Mouse (Mus musculus): ENCODE data around the gene Usp28.
"Not testable (repeated sequence)": the region's sequence is repeated elsewhere in the genome, so short reads cannot be mapped to it uniquely, and the experiment has no call there.

The Usp28 gene

DNA sequence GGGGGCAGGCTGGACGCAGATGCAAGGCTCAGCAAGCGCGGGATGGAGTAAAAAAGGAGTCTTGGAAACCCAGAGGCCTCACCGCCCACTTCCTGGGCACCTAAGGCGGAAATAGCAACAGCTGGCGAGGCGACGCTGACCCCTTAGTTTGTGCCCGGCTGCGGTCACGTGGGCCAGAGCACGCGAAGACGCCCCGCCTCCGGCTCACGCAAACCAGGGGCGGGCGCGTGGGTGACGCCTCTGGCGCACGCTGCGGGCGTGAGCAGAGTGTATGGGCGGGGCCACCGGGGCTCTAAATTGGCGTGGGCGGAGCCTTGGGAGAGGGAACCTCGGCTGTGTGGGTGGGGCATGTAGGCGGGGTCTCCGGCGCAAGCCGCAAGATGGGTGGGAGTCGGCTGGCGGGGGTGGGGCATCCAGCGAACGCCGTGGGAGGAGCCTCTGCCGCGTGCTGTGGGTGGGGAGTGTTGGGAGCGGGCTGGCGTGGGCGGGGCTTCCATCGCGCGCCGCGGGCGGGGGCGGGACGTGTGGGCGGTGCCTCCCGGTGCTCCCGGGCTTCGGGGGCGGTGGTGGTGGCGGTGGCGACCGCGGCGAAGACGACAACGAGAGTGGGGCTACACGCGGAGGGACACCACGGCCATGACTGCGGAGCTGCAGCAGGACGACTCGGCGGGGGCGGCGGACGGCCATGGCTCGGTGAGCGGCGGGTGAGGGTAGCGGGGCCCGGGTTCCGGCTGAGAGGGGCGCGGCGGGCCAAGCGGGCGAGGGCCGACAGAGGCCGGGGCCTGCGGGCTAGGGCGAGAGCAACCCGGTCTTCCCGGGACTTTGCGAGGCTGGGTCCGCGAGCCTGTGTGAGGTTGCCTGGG lies at the start of gene Usp28:
TSS of gene Usp28 (plus strand) at position 531 of the 863 bp plus-strand sequence.
- DNase-seq = peak; percentile 100

DNA sequence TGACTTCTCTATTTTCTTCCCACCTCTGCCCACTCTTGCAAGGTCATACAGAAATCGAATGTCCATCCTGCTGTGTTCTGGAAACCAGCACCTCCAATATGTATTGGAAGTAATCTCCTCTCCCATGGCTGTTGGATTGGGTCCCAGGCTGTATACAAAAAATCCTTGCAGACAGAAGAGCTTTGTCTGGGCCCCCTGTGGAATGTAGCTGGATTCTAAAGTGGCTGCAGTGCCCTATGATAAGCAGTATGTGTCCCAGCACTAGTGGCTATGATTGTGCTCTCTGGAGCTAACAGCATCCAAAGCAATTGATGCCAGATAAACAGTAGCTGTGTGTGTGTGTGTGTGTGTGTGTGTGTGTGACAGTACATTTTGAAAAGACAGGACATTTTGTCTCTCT lies 42.8 kb upstream of the Usp28 start:
- no peak for DNase-seq

DNA sequence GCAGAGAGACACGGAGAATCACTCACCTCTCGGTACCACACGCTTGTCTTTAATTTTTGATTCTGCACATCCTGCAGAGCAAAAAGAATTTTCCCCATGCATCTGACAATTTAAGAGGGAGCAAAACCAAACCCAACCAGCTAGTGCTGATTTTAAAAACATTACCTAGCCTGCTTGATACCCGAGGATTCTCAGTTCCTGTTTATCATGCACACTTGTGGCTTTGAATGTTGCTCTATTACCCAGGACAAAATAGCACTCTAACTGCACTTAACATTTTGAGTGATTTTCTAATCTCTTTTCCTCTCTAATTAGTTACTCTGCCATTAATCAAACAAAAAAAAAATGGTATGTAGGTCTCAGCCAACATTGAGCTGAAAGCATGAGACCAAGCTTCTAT lies 37.6 kb upstream of the Usp28 start:
- DNase-seq = no peak

DNA sequence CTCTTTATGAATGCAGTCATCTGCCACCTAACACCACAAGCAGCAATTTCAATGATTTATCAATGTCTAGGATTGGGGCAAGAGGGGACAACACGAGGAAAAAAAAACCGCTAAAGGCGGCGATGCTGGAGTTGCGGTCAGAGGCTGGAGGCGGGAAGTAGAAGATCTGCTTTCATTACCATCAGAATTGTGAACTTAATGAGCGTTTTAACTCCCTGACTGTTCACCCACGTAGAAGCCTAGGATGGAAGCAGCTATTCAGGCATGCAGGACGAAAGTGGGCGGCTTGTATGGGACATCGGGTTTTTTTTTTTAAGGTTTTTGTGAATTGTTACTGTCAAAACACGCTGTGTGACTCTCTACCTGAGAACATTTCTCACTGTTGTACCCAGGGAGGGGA lies 23.9 kb upstream of the Usp28 start:
- no peak for DNase-seq

DNA sequence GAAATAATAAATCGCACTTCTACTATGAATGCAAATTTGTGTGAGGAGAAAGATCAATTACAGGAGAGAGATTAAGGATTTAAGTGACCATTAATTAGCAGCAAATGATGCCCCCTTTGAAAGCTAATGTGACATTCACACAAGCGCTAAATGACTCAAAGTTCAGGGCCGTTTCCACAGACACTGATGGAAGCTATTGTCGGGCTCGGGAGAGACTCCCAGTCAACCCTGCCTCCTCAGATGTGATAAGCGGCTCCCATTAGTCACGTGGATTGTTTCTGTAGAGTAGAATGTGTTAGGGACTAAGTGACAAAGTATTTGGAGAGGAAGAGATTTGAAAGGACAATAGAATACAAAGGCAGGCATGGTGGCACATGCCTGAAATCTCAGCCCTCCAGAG lies 23.0 kb upstream of the Usp28 start:
- no peak for DNase-seq

DNA sequence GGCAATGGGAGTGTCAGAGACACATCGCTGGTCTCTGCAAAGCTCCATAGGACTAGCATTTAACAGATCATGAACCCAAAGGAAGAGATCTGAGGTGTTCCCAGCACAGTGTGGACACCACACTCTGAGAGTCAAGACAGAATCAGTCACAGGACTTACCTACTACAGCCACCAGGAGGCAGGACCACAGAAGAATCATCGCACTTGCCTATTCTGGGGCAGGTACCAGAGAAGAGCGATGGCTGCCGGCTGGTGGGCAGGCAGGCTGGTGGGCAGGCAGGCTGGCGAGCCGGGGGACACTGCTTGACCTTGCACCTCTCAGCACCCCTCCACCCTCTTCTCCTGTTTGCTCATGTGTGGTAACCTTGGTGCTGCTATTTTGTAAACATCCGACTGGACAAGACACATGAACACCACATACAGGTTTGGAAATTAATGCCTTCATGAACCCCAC lies 20.6 kb upstream of the Usp28 start, which contains the start of gene Htr3b:
TSS of gene Htr3b (minus strand) at position 404 of the 454 bp plus-strand sequence.
- DNase-seq = peak; percentile 13 to 16

DNA sequence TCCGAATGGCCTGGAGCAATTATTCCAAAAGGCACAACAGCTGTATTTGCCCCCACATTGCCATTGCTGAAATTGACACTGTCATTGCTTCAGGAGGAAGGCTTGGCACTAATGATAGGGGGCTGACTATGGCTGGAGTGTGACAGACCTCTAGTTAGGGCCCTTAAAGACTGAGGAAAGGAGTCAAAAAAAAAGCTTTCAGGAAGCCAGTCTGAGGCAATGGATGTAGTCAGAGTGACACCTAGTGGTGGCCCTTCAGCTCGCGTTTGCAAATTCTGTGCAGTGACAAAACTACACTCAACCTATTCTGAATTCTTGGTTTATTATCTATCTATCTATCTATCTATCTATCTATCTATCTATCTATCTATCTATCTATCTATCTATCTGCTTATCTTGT lies 12.7 kb upstream of the Usp28 start:
- DNase-seq = peak; percentile 68 to 73

DNA sequence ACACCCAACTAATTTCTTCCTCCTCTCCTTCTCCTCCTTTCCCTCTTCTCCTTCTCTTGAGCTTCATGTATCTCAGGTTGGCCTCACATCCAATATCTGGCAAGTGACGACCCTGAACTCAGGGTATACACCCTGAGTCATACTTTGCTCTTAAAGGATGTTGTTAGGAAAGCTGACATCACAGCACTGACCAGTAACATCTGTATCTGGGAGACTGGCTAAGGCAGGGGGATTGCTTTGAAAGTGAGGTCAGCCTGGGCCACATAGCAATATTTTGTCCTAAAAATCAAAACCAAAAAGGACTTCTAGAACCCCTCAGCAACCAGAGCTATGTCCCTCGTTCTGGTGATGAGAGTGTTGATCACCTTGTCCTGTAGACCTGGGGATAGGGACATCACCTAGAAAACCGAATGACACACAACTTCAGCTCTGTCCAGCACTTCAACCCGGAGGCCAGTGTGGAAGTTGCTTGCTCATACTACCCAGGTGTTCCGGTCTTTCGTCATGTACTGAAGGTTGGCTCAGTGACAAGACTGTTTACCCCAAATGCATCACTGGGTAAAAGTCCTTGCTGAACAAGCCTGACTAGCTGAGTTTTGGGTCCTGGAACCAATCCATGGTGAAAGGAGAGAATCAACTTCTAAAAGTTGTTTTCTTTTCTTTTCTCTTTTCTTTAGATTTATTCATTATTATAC lies 8.4 kb upstream of the Usp28 start:
- no peak for DNase-seq

DNA sequence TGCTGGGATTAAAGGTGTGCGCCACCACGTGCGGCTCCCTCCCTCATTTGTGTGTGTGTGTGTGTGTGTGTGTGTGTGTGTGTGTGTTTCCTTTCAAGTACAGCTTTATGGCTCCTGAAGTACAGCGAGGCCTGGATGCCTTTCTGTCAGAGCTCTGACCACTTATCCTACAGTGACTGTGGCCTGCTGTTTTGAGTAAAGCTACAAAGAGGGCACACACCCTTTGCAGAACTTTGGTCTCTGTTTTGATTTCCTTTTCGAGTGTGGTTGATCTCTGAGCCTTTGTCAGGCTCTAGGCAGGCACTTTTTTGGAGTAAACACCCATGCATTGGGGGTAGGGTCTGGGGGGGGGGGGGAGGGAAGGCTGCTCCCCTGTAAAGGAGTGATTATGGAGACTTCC lies 4.8 kb upstream of the Usp28 start:
- no peak for DNase-seq

DNA sequence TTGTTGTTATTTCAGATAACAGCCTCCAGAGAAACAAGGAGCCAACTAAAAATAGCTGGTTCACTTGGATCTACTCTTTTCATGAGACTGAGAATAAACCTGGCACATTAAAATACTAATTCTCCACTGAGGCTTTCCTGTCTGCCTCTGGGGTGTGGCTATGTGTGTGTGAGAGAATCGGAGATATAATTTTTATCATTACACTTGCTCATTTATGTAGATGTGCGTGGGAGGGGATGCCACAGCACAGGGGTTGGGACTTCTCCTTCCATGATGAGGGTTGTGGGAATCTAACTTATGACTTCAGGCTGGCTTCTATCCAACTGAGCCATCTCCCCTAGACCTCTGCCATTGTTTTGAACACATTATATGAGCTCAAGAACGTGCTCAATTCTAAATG lies 4.4 kb upstream of the Usp28 start:
- DNase-seq = no peak

DNA sequence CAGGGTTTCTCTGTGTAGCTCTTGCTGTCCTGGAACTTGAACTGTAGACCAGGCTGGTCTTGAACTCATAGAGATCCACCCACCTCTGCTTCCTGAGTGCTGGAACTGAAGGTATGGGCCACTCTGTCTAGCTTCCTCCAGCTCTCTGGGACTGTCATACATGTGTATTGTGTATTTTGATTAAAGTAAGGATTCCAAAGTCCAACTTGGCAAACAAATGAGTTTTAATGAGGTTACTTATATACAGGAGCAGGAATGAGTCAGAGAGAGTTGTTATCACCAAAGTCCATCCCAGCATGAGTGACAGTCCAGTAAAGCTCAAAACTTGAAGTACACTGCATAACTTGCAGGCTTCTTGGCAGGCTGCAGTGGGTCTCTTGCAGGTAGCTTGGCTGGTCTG lies 3.3 kb upstream of the Usp28 start:
- DNase-seq = no peak

DNA sequence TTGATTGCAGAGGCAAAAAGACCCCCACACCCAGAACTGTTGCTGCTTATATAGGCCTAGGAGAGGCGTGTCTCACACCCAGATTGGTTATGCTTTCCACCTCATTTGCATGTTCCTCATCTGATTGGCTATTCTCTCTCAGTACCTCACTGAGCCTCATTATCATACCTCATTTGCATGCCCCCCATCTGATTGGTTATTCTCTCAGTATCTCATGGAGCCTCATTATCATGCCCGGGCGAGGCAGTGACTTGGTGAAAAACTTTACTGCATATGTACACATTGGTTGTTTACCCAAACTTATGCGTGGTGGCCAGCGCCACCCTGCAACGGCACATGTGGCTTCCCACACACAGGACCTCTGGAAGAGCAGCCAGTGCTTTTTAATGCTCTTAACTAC lies 1.4 kb upstream of the Usp28 start:
- not testable (repeated sequence) for DNase-seq

DNA sequence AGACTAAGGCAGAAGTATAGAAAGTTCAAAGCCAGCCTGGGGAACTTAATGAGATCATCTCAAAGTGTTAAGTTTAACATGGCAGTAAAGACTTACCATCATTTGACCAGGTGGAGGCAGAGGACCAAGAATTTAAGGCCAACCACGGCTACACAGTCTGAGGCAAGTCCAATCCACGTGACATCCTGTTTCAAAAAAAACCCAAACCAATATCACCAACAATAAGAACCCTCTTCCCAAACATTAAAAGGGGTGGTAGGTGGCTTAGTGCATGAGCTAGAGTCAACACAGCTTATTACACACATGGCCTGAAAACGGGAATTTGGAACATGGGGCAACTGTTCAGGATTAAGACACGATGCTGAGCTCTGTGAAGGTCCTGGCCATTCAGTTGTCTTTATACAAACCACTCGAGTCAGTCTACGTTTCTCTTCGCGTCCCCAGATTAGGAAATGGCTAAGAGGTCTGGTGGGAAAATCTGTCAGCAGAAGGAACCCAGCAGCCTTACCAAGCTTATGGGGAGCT lies 793 bp upstream of the Usp28 start:
- DNase-seq = no peak

DNA sequence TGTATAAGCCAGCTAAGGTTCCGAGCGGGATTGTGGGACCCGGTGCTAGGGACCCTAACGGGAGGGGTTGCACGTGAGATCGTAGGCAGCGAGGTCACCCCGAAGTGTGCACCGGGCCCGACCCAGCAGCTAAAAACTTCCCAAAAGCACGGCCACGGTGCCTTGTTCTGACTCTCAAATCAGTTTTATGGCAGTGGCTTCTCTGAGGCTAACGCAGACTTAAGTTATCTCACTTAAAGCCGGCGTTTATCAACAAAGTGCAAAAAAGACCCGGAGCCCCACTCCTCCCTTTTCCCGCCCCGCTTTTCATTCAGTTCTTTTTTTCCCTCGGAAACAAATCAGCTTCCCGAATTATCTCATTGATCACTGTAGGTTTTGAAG lies 523 bp downstream of the Usp28 start:
- DNase-seq = no peak

DNA sequence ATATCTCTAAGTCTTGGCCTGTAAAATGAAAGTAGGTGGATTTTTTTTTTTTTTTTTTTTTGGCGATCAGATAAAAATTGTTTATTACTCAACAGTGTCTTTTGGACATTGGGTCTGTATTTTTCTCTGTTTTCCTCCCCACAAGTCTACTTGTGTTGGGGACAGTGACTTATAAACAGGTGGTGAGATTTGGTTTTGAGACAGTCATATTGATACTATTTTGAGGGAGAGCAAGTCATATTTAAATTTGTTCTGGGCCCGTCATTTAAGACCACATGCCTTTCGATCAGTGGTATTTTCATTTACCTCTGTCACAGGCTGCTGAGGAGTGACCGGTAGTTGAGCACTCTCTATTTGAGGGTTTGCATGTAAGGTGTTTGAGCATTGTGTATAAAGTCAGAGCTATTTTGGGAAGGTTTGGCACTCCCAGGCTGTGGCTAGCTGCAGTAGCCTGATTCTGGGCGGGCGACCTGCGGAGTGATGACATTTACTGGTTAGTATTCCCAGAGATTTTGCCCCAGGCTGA lies 1.5 kb downstream of the Usp28 start:
- DNase-seq = no peak

DNA sequence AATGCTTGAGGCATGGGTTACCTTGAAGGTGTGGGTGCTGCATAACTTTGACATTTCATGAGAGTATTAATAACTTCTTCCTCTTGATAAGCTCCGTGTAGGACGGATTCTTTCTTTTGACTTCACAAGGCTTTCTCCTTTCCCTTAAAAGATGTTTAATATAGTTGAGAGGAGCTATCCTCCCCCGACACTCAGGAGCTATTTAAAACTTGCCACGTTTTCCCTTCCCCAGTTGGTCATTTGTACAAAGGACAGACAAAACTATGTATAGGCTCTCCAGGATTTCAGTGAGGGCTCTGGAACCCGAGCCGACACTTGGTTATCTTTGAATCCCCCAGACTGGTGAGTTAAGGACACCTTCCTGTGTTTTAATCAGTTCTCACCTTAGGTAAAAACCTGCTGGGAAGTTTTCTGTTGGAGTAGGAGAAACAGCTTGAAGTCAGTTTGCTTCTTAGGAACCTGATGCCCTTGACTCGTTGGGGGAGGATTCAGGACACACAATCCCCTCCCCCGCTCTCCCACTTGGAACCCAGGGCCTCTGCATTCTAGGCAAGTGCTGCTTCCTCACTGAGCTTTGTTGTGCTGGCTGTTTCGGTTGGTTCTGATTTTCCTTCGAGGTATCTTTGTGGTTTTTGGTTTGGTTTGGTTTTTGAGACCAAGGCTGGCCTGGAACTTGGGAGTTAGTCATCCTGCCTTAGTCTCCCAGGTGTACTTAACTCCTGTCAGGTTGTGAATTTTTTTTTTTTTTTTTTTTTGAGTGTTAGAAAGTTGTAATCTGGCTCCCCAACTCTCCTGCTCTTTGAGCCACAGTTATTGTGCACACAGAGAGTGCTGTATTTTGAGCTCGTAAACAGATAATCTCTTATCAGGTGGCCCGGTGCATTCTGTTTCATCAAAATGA lies 2.3 kb downstream of the Usp28 start:
- peak; percentile 29 to 50 for DNase-seq

DNA sequence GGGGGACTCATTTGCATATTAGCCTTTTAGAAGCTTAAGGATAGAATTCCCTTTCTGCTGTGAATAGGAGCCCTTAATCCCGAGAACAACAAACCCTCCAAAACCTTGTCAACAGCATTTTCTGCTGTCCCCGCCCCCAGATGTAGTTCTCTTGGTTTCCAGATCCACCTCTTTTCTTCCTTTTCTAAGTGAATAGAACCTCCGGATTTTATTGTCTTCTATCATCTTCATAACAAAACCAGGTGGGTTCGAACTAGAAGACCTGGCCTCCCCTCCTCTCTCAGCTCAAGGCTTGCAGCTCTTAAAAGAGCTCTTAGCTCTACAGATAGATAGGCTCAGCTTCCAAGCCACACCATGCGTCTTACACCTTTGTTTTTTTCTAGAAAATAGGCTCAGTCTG lies 6.5 kb downstream of the Usp28 start:
- no peak for DNase-seq

DNA sequence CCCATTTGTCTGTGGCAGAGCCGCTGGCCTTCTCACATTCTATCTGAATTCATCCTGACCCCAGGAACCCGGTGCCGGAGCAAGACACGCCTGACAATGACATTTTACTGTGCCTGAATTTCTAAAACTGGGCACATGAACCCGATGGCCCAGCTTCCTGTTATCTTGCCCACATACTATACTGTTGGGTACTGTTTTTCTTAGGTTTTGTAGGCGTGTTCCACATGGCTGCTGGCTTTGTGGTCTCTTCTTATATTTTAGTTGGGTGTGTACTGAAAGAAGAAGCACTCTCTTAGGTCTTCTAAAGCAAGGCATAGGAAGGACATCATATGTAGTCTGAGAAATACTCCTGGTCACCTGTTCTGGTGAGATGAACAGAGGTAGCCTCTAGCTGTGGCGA lies 9.6 kb downstream of the Usp28 start:
- DNase-seq = no peak

DNA sequence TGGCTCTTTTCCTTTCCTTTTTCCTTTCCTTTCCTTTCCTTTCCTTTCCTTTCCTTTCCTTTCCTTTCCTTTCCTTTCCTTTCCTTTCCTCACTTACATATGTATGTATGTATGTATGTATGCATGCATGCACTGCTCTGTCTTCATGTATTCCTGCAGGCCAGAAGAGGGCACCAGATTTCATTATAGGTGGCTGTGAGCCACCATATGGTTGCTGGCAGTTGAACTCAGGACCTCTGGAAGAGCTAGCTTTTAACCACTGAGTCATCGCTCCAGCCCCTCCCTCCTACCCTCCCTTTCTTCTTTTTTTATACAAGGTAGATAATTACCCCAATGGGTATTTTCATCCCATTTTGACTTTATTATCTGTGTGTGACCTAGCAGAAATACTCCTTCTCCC lies 10.6 kb downstream of the Usp28 start:
- no peak for DNase-seq

DNA sequence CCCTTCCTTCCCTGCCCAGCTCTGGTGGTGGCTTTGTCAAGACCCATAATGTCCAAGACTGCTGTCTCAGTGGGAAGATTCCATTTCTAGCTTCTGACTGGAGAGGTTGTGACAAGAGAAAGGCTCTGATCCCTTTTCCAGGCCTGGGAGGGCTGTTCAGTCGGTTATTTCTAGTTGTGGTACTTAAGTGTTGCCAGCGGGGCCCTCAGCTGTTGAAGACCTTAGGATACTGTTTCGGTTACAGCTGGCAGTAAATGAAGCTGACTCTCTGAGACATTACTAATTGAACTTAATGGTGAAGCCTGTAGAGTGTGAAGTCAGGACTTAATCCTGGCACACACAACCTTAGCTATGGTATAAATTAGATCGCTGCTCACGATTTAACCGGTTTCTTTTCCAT lies 14.1 kb downstream of the Usp28 start:
- DNase-seq = no peak

DNA sequence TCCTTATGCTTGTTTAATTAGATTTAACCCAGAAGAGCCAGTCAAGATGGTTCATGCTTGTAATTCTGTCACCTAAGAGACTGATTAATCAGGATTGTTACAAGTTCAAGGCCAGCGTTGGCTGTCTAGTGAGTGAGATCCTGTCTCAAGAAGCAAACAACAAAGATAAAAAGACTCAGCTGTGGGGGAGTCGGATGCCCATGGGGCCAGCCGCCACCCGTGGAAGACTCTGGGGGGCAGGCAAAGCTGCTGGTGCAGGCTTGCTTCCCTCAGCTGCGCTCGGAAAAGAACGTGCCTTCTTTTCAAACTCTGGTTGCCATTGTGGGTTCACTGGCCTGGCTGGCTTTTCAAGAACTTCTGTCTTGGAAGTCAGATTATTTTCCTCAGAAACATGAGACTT lies 30.6 kb downstream of the Usp28 start:
- DNase-seq = no peak

DNA sequence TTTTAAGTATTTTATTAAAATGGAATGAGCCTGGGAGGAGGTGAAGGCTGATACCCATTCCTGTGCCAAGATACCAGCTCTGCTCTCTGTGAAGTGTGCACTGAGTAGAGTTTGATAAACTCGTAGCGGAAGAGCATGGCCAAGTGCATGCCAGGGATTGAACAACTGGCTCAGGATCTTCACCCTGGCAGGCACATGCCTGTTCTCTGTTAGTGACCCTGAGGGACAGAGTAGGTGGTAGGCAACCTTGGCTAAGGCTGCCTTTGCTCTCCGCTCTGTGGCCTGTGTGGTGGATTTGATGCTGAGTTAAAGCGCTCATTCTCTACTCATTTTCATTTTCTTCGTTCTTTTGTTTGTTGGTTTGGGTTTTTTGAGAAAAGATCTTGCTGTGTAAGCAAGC lies 36.1 kb downstream of the Usp28 start:
- DNase-seq = no peak

DNA sequence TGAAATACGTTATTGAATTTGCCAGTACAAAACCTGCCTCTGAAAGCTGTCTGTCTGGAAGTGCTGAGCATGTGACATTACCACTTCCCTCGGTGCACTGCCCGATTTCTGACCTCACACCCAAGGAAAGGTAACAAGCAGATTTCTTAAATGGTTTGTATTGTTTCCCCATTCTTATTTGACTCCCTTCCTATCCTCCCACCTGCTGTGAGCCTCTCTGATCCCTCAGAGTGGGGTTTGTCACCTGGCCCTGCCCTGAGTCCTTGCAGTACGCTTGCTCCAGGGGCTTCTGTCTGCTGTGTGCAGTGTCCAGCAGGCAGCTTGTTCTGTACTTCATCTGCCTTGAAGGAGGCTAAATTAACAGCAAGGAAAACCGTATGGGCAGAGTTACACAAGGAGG lies 38.8 kb downstream of the Usp28 start:
- no peak for DNase-seq

All from kidney, postnatal 4 days (tissue).